Mouse (Mus musculus) testis, adult 2 months (tissue): ENCODE measurements around the gene Il9. TPM values are rescaled to one million over a fixed set of nuclear protein-coding genes. Genes with fewer than 3 reads are reported as not detected.

ENCODE experiments used
- H3K27ac ChIP-seq: fragments of 200-500 bp; 2 replicates; pipeline ENCODE4 v1.5.1; 2012; ENCODE audit warnings: low read depth, low read length; ENCODE audit not compliant: control insufficient read depth, insufficient read depth
- H3K27me3 ChIP-seq: fragments of 200-500 bp; 2 replicates; pipeline ENCODE4 v1.6.1; 2012; ENCODE audit warnings: mild to moderate bottlenecking, low read length, moderate library complexity; ENCODE audit not compliant: control insufficient read depth, insufficient read depth
- H3K36me3 ChIP-seq: fragments of 200-500 bp; 2 replicates; pipeline ENCODE4 v1.6.1; 2012; ENCODE audit warnings: mild to moderate bottlenecking, low read length; ENCODE audit not compliant: control insufficient read depth, insufficient read depth
- H3K4me1 ChIP-seq: fragments of 200-500 bp; 2 replicates; pipeline ENCODE4 v1.6.1; 2012; ENCODE audit warnings: low read length; ENCODE audit not compliant: control insufficient read depth, insufficient read depth
- H3K4me3 ChIP-seq: fragments of 200-500 bp; 2 replicates; pipeline ENCODE4 v1.5.1; 2012; ENCODE audit warnings: low read depth, mild to moderate bottlenecking, low read length, moderate library complexity, mixed read lengths; ENCODE audit not compliant: control insufficient read depth
- CTCF ChIP-seq: fragments of 200-500 bp; IDR thresholded peaks from 2 replicates; pipeline ENCODE4 v1.5.1; 2012; ENCODE audit warnings: low read depth, mild to moderate bottlenecking, inconsistent platforms, low read length, moderate library complexity; ENCODE audit not compliant: control insufficient read depth, insufficient read depth, insufficient replicate concordance
- POLR2A ChIP-seq: fragments of 200-500 bp; IDR thresholded peaks from 2 replicates; pipeline ENCODE4 v1.6.1; 2012; ENCODE audit warnings: low read depth, mild to moderate bottlenecking, inconsistent platforms, low read length, moderate library complexity; ENCODE audit not compliant: control insufficient read depth
- polyA plus RNA-seq: library from polyadenylated mRNA; depleted of rRNA; stranded (reverse); fragments of >200 nt; gene quantifications from 2 replicates; pipeline ENCODE4 v1.2.3, GENCODE M21; 2012

The Il9 gene
- polyA plus RNA-seq, 1 experiment: 0.67 TPM

DNA sequence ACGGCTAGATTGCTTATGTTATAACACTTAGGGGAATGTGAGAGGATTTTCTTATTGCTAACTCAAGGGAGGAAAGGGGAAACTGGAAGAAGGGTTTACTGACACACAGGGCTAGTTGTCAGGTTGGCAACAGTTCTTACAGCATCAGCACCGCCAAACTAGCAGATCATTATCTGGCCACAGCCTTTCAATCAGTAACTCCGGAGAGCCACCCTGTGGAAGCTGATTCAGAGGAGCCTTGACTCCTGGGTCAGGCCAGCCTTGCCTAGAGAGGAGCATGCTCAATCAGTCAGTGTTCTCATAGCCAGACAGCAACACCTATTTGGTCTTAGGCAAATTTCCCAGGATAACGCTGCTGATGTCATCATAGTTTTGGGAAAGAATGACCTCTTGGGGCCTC, 20.6 kb downstream of the Il9 start:
- H3K4me3 ChIP-seq: no peak overlapping the region
- TF ChIP-seq CTCF (no peak), POLR2A (no peak)
- no peak overlapping the region for H3K27ac ChIP-seq
- no peaks in the 10 kb centered on the region for H3K36me3 ChIP-seq
- H3K27me3 ChIP-seq: no peaks in the 10 kb centered on the region
- no peaks in the 10 kb centered on the region for H3K4me1 ChIP-seq

DNA sequence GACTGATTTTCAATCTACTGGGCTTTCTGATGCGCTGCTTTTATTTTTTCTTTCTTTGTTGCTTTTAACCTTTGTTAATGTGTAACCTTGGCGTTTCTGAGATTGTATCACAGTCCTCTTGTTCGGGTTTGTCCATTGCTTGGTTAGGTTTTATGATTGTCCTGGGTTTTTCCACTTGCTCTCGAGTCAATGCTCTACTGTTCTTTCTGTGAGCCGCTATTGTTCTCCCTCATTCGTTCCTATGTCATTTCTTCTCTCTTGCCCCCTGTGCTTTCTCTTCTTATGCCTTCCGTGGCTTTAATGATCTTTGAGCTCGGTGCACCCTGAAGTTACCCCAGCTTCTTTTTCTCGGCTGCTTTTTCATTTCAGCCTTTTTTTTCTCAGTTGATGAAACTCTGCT, 24.0 kb downstream of the Il9 start:
- H3K27me3 ChIP-seq: no peaks in the 10 kb centered on the region
- H3K36me3 ChIP-seq: no peaks in the 10 kb centered on the region
- no peak overlapping the region for H3K4me3 ChIP-seq
- H3K4me1 ChIP-seq: no peaks in the 10 kb centered on the region
- H3K27ac ChIP-seq: no peak overlapping the region
- TF ChIP-seq CTCF (no peak), POLR2A (no peak)

DNA sequence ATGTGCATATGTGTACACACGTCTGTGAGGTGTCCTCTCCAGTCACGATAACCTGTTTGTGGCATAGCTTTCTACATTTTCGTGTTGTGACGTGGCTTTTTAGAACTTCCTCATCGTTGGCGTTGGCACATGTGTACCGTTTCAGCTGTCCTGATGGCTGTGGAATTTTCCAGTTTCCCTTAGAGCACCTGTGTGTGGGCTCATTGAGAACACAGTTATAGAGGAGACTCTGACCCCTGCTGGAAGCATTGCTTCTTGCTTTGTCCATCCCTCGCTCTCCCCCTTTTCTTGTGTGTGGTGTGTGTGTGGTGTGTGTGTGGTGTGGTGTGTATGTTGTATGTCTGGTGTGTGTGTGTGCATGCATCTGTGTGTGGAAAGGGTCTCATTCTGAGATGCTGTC, 32.0 kb downstream of the Il9 start:
- TF ChIP-seq POLR2A (no peak), CTCF (no peak)
- no peaks in the 10 kb centered on the region for H3K27me3 ChIP-seq
- no peaks in the 10 kb centered on the region for H3K4me1 ChIP-seq
- no peak overlapping the region for H3K27ac ChIP-seq
- no peaks in the 10 kb centered on the region for H3K36me3 ChIP-seq
- H3K4me3 ChIP-seq: no peak overlapping the region

DNA sequence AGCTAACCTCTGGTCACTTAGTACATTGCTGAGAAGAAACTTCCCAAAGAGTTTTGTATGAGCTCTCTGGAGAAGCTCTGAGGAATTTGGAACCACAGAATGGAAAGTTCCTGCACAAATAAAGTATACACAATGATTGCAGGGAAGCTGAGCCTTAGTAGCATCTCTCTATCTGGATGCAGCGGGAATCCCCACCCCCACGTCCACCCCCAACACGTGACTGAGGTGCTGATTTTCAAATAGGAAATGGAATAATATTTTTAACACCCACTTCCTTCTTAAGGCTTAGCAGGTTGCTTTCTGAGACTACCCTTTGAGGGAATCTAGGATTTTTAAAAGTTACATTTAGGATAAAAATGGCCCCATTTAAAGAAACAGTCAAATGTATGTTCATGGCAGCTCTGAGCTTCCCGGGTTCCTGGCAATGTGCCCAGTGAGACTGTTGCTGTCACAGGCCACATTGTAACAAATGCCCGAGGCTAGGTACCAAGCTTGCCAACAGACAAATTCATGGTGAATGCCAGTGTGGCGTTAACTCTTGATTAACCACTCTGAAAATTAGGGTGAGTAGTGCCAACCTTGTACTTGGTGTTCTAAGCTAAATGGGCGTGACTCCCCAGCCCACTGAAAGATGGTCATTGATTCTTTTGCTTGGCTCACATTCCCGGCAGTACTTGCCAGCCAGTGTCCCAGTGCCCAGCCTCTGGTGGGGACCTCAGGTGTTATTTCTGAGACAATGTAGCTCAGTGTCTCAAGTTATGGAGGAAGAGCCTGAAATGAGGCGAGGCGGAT, 32.6 kb downstream of the Il9 start:
- Histone ChIP-seq H3K36me3 (no peaks in the 10 kb centered on the region), H3K4me3 (no peak overlapping the region), H3K27me3 (no peaks in the 10 kb centered on the region), H3K27ac (no peak overlapping the region), H3K4me1 (no peaks in the 10 kb centered on the region)
- no peak for TF ChIP-seq CTCF
- no peak for TF ChIP-seq POLR2A

DNA sequence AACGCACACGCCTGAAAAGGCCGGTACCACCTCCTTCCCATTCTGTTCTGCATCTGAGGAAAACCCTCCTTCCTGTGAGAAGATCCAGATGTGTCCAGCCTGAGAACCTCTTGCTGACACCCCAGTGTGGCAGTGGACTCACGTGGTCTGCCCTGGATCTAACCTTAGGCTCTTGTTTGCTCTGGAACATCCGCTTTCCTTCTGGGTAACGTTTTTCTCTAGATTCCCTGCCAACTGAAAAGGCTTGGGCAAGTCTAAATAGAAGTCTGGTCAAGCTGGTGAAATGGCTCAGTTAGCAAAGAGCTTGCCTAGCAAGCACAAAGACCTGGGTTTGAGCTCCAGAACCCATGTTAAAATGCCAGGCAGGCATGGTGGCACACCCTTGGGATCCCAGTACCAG, 37.0 kb downstream of the Il9 start:
- Histone ChIP-seq H3K27me3 (no peaks in the 10 kb centered on the region), H3K4me1 (no peaks in the 10 kb centered on the region), H3K4me3 (no peak overlapping the region), H3K36me3 (no peaks in the 10 kb centered on the region), H3K27ac (no peak overlapping the region)
- TF ChIP-seq POLR2A: no peak
- TF ChIP-seq CTCF: no peak

DNA sequence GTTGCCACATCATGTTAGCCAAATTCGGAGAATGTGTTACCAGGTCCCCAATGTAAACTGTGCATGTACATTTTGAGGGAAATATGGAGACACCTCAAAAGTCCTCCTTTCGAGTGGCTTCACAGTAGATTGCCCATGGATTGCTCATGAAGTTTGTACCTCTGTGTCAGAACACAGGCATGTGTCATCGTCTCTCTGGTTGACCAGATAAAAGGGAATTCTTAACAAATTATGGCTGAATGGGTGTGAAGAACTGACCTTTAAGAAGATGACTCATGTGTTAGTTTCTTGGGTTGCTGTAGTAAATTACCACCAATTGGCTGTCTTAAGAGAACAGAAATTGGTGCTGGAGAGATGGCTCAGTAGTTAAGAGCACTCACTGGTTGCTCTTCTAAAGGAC, 37.9 kb downstream of the Il9 start:
- H3K4me3 ChIP-seq: no peak overlapping the region
- TF ChIP-seq POLR2A: no peak
- no peak for TF ChIP-seq CTCF
- H3K27ac ChIP-seq: no peak overlapping the region
- no peaks in the 10 kb centered on the region for H3K4me1 ChIP-seq
- no peaks in the 10 kb centered on the region for H3K27me3 ChIP-seq
- no peaks in the 10 kb centered on the region for H3K36me3 ChIP-seq

DNA sequence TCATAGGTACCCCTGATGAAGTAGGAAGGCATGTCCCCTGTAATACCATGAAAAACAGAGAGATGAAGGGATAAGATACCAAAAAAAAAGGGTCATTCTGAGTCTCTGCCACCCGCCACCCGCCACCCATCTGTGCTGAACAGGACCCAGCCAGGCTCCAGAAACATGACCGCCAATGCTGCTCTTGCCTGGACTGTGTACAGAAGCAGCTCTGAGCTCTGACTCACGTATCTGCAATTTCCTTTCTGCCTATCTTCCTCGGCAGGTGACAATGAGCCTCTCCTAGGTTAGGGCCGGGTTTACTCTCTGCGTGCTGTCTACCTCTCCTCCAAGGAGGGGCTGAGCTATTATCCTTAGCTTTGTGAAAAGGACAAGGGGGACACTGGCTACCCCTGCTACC, 38.6 kb downstream of the Il9 start:
- H3K4me3 ChIP-seq: no peak overlapping the region
- no peak overlapping the region for H3K27ac ChIP-seq
- H3K27me3 ChIP-seq: no peaks in the 10 kb centered on the region
- H3K4me1 ChIP-seq: peaks cover under 1% of the 10 kb centered on the region; the same call in 1 of the 2 replicates
- H3K36me3 ChIP-seq: no peaks in the 10 kb centered on the region
- TF ChIP-seq POLR2A: no peak
- TF ChIP-seq CTCF: no peak
